Mouse (Mus musculus) megakaryocyte, adult 5-6 weeks (primary cell): ENCODE measurements around the gene Apol10b. TPM values are rescaled to one million over a fixed set of nuclear protein-coding genes. Genes with fewer than 3 reads are reported as not detected.
"Not testable (repeated sequence)": the region's sequence is repeated elsewhere in the genome, so short reads cannot be mapped to it uniquely, and the experiment has no call there.

ENCODE experiments used
- ATAC-seq: 2 replicates; pipeline ENCODE4 v1.8.0; 2016; ENCODE audit warnings: mild to moderate bottlenecking, inconsistent platforms; ENCODE audit not compliant: poor library complexity, severe bottlenecking
- total RNA-seq, 2 experiments: library from RNA; stranded (forward) in 1 of 2; stranded (reverse) in 1 of 2; fragments of 153-499, 151-499 nt in 1 of 2; fragments of 221-1000, 200-1000 nt in 1 of 2; gene quantifications; 2 replicates each; pipeline versions ENCODE4 v1.2.3 to v1.2.4; 2015 to 2017

Gene Apol10b
- 0.07 TPM in 1 of 2 replicates, not detected in the other for total RNA-seq (2015)
- total RNA-seq (2017): not detected in 2 replicates

GRCm38 (mm10) chr15:77595961-77596360, at the start of gene Apol10b:
Apol10b (minus strand) TSS chr15:77596125.
- ATAC-seq: no peak

- ATAC-seq: not testable (repeated sequence)
Measured at GRCm38 (mm10) chr15:77643176-77643575, 47.3 kb upstream of the Apol10b start, which contains the start of gene Apol11b. Apol11b (minus strand) TSS chr15:77643286.

GRCm38 (mm10) chr15:77629822-77630221, 33.9 kb upstream of the Apol10b start:
- not testable (repeated sequence) for ATAC-seq

- ATAC-seq: not testable (repeated sequence)
Measured at GRCm38 (mm10) chr15:77628647-77629046, 32.7 kb upstream of the Apol10b start.

- ATAC-seq: not testable (repeated sequence)
Measured at GRCm38 (mm10) chr15:77626471-77626870, 30.5 kb upstream of the Apol10b start.

GRCm38 (mm10) chr15:77624710-77625109, 28.8 kb upstream of the Apol10b start:
- no peak for ATAC-seq

- ATAC-seq: no peak
Measured at GRCm38 (mm10) chr15:77606069-77606468, 10.1 kb upstream of the Apol10b start.

- ATAC-seq: no peak
Measured at GRCm38 (mm10) chr15:77598958-77599357, 3.0 kb upstream of the Apol10b start, which contains the start of gene Gm36245. Gm36245 (plus strand) TSS chr15:77599258.

- ATAC-seq: no peak
Measured at GRCm38 (mm10) chr15:77598429-77598828, 2.5 kb upstream of the Apol10b start.

- ATAC-seq: no peak
Measured at GRCm38 (mm10) chr15:77593557-77593956, 2.4 kb downstream of the Apol10b start.

GRCm38 (mm10) chr15:77590881-77591280, 5.0 kb downstream of the Apol10b start:
- ATAC-seq: no peak

- ATAC-seq: no peak
Measured at GRCm38 (mm10) chr15:77588981-77589380, 6.9 kb downstream of the Apol10b start.

- ATAC-seq: no peak
Measured at GRCm38 (mm10) chr15:77587026-77587425, 8.9 kb downstream of the Apol10b start.

GRCm38 (mm10) chr15:77581681-77582080, 14.2 kb downstream of the Apol10b start:
- no peak for ATAC-seq

GRCm38 (mm10) chr15:77579311-77579710, 16.6 kb downstream of the Apol10b start:
- ATAC-seq: no peak

- ATAC-seq: no peak
Measured at GRCm38 (mm10) chr15:77578801-77579200, 17.1 kb downstream of the Apol10b start.

GRCm38 (mm10) chr15:77563219-77563618, 32.7 kb downstream of the Apol10b start:
- no peak for ATAC-seq

GRCm38 (mm10) chr15:77561792-77562191, 34.1 kb downstream of the Apol10b start, which contains the start of gene 1700025B11Rik:
1700025B11Rik (minus strand) TSS chr15:77561892.
- no peak for ATAC-seq

GRCm38 (mm10) chr15:77539221-77539620, 56.7 kb downstream of the Apol10b start:
- ATAC-seq: not testable (repeated sequence)
